Mouse (Mus musculus) heart, embryonic 12.5 days (tissue): ENCODE measurements at regions not wholly inside any gene's neighbourhood (a gene's known extent, or its start where the extent isn't known, plus 50 kb on each side); places are given as distances from the start of the nearest gene placed in this dataset.

Experiments used
- ATAC-seq: fragments of 200-750 bp; cut with Nextera tagmentation; 2 replicates; pipeline ENCODE4 v1.8.0; 2017; ENCODE audit warnings: moderate TSS enrichment, moderate library complexity; ENCODE audit not compliant: insufficient number of reproducible peaks, low FRiP score
- H3K27ac ChIP-seq: fragments of 300-500 bp; sonication (generic); 2 replicates; pipeline ENCODE4 v1.5.1; 2016; ENCODE audit warnings: mild to moderate bottlenecking, moderate library complexity; ENCODE audit not compliant: poor library complexity, severe bottlenecking
- H3K27me3 ChIP-seq: fragments of 300-500 bp; sonication (generic); replicated peaks from 2 replicates; pipeline ENCODE4 v1.6.1; 2016; ENCODE audit warnings: mild to moderate bottlenecking, moderate library complexity
- H3K36me3 ChIP-seq: fragments of 300-500 bp; sonication (generic); 2 replicates; pipeline ENCODE4 v1.6.1; 2016; ENCODE audit warnings: mild to moderate bottlenecking, moderate library complexity
- H3K4me1 ChIP-seq: fragments of 300-500 bp; sonication (generic); replicated peaks from 2 replicates; pipeline ENCODE4 v1.6.1; 2016; ENCODE audit warnings: mild to moderate bottlenecking
- H3K4me2 ChIP-seq: fragments of 300-500 bp; sonication (generic); 2 replicates; pipeline ENCODE4 v1.6.1; 2016; ENCODE audit warnings: mild to moderate bottlenecking, moderate library complexity
- H3K4me3 ChIP-seq: fragments of 300-500 bp; sonication (generic); 2 replicates; pipeline ENCODE4 v1.5.1; 2016; ENCODE audit warnings: mild to moderate bottlenecking
- H3K9ac ChIP-seq: fragments of 300-500 bp; sonication (generic); 2 replicates; pipeline ENCODE4 v1.6.1; 2016; ENCODE audit warnings: mild to moderate bottlenecking, moderate library complexity
- H3K9me3 ChIP-seq: fragments of 300-500 bp; sonication (generic); replicated peaks from 2 replicates; pipeline ENCODE4 v1.6.1; 2016; ENCODE audit warnings: mild to moderate bottlenecking, moderate library complexity
- WGBS: fragments of 180-500 bp; shearing (Covaris S2); methylation state at CpG from one replicate; pipeline ENCODE4 v1.1.7; 2016; 5-methylcytosine and 5-hydroxymethylcytosine counted together

DNA sequence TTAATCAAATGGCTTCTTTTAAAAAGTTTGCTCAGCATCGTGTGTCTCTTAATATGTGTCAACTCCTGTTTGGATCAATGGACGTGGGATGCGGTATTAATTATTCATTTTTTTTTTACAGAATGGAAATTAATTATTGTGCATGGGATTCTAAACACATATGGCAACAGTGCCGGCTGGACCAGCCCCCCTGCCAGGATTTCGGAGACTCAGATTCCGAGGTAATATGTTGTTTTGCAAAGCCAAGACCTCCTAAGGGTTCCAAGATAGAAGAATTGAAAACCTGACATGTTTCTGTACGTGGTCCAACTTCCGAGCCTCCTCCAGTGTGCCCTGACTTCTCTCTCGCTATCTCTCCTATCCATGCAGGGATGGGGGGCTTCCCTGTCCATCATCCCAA is 170.4 kb downstream of the 3110018I06Rik start:
- Histone ChIP-seq H3K27ac (no peak overlapping the region), H3K4me3 (no peak overlapping the region), H3K9ac (no peak overlapping the region), H3K4me2 (no peak overlapping the region), H3K36me3 (no peaks in the 10 kb centered on the region), H3K4me1 (0 out of 2 replicates have a peak, but pooled peaks cover 9% of the 10 kb centered on the region), H3K9me3 (no peaks in the 10 kb centered on the region), H3K27me3 (0 out of 2 replicates have a peak, but pooled peaks cover 4% of the 10 kb centered on the region)
- WGBS = 80% methylated on average over 9 of the region's 9 CpGs
- ATAC-seq = no peak

DNA sequence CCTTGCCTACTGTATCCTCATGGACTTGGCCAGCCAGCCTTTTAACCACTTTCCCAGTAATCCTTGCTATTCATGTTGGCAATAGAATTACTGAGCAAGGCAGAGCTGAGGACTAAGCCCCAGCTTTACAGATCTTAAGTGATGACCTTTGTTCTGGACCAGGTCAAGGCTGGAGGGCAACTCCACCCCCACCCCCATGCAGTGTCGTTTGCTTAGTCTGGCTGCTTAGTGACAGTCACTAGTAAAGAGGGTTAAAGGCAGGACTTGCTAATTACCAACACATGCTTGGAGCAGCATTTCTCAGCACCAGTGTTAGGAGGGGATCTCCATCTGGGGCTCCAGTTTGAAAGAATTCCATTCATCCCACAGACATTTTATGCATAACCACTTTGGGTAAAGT is 174.2 kb downstream of the 3110018I06Rik start:
- no peak overlapping the region for H3K9ac ChIP-seq
- H3K4me3 ChIP-seq = no peak overlapping the region
- no peak overlapping the region for H3K4me2 ChIP-seq
- no peaks in the 10 kb centered on the region for H3K9me3 ChIP-seq
- H3K27ac ChIP-seq = no peak overlapping the region
- no peak for ATAC-seq
- no peaks in the 10 kb centered on the region for H3K4me1 ChIP-seq
- WGBS = 9% methylated on average over 1 of the region's 1 CpGs
- H3K27me3 ChIP-seq = 0 out of 2 replicates have a peak, but pooled peaks cover 4% of the 10 kb centered on the region
- H3K36me3 ChIP-seq = no peaks in the 10 kb centered on the region

DNA sequence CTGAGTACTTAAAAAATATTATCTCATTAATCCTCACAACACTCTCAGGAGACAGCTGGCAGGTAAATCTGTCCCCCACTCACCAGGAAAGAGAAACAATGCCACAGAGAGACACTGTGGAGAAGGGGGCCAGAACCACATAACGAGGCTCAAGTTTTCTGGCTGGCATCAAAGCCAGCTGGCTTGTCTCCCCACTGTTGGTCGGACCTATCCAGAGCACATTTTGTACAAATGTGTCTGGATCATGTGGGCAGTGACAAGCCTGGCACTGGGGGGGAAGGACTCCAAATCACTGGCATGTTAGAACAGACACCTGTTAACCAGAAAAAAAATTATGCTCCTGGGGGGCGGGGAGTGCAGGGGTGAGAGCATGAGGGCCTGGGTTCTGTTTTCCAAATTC is 179.4 kb downstream of the 3110018I06Rik start:
- H3K4me2 ChIP-seq = no peak overlapping the region
- H3K9me3 ChIP-seq = no peaks in the 10 kb centered on the region
- no peaks in the 10 kb centered on the region for H3K27me3 ChIP-seq
- H3K9ac ChIP-seq = no peak overlapping the region
- no peaks in the 10 kb centered on the region for H3K36me3 ChIP-seq
- no peaks in the 10 kb centered on the region for H3K4me1 ChIP-seq
- no peak overlapping the region for H3K27ac ChIP-seq
- 79% methylated on average over 3 of the region's 3 CpGs for WGBS
- no peak for ATAC-seq
- no peak overlapping the region for H3K4me3 ChIP-seq

DNA sequence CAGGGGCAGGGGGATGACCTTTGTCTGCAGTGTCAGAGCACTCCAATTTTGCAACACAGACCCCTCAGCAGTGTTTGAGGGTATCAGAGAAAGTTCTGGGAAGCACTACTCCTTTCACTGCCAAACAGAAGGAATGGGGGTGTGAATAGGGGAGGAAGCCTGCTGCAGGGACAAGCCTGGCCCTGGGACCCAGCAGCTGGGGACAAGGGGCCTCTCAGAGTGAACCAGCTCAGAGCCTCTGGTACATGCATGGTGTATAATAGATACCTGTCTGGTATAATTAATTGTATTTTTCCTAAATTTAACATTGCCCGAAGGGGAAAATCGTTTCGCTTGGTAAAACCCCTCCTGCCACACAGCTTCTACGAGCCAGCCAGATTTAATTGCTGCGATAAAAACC is 180.6 kb downstream of the 3110018I06Rik start:
- Histone ChIP-seq H3K4me1 (no peaks in the 10 kb centered on the region), H3K4me3 (no peak overlapping the region), H3K9me3 (no peaks in the 10 kb centered on the region), H3K36me3 (no peaks in the 10 kb centered on the region), H3K9ac (no peak overlapping the region), H3K27ac (no peak overlapping the region), H3K27me3 (no peaks in the 10 kb centered on the region), H3K4me2 (no peak overlapping the region)
- no peak for ATAC-seq
- 83% methylated on average over 5 of the region's 5 CpGs for whole genome bisulfite sequencing

- Histone ChIP-seq H3K27ac (no peak overlapping the region), H3K4me1 (no peaks in the 10 kb centered on the region), H3K9ac (no peak overlapping the region), H3K4me2 (no peak overlapping the region), H3K9me3 (no peaks in the 10 kb centered on the region), H3K36me3 (no peaks in the 10 kb centered on the region), H3K4me3 (no peak overlapping the region), H3K27me3 (no peaks in the 10 kb centered on the region)
- 82% methylated on average over 6 of the region's 6 CpGs for WGBS
- no peak for ATAC-seq
Observed at GRCm38 (mm10) chr12:107669450-107669849, 181.0 kb downstream of the 3110018I06Rik start.

DNA sequence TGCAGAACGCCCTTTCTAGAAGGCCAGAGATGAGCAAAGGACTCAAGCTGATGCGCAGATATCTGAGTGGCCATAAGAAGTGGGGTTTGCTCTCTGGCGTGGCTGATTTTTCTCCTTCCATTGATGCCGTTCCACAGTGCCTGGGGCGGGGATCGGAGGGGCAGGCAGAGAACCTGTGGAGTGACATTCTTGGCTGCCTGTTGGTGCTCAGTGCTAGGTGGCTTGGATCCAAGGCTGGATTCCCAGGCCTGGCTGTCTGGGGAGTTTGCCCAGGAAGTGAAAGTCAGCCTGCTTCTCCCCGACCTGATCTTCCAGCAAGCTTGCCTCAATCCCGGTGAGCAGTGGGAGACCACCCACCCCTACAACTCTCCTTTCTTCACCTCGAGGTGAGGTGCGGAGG is 181.5 kb downstream of the 3110018I06Rik start:
- no peaks in the 10 kb centered on the region for H3K9me3 ChIP-seq
- no peaks in the 10 kb centered on the region for H3K27me3 ChIP-seq
- 67% methylated on average over 10 of the region's 10 CpGs for WGBS
- no peak overlapping the region for H3K4me2 ChIP-seq
- no peak overlapping the region for H3K4me3 ChIP-seq
- no peaks in the 10 kb centered on the region for H3K4me1 ChIP-seq
- no peaks in the 10 kb centered on the region for H3K36me3 ChIP-seq
- no peak overlapping the region for H3K27ac ChIP-seq
- ATAC-seq = no peak
- no peak overlapping the region for H3K9ac ChIP-seq

- no peak overlapping the region for H3K4me2 ChIP-seq
- no peaks in the 10 kb centered on the region for H3K9me3 ChIP-seq
- H3K27me3 ChIP-seq = no peaks in the 10 kb centered on the region
- WGBS = 28% methylated on average over 7 of the region's 7 CpGs
- no peaks in the 10 kb centered on the region for H3K36me3 ChIP-seq
- no peak overlapping the region for H3K4me3 ChIP-seq
- no peak overlapping the region for H3K27ac ChIP-seq
- 0 out of 2 replicates have a peak, but pooled peaks cover 5% of the 10 kb centered on the region for H3K4me1 ChIP-seq
- ATAC-seq = no peak
- H3K9ac ChIP-seq = no peak overlapping the region
Observed at GRCm38 (mm10) chr12:107677076-107677475, 188.6 kb downstream of the 3110018I06Rik start.

DNA sequence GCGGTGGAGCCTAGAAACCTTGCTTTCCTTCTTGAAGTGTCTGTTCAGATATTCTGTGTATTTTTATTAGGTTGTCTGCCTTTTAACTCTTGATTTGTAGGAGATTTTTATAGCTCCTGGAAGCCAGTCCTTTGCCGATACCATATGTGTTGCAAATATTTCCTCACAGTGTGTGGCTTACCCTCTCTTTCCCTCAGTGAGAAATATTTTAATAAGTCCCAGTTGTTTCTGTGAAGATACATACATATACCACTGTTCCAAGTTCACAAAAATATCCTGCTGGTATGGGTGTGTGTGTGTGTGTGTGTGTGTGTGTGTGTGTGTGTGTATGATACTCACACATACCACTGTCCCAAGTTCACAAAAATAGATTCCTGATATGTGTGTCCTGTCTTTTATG is 199.0 kb downstream of the 3110018I06Rik start:
- WGBS = 38% methylated on average over 2 of the region's 2 CpGs
- peaks cover 10% of the 10 kb centered on the region for H3K4me1 ChIP-seq
- no peak overlapping the region for H3K4me2 ChIP-seq
- H3K27ac ChIP-seq = no peak overlapping the region
- ATAC-seq = no peak
- no peak overlapping the region for H3K9ac ChIP-seq
- H3K27me3 ChIP-seq = no peaks in the 10 kb centered on the region; the same call in 1 of the 2 replicates
- H3K36me3 ChIP-seq = no peaks in the 10 kb centered on the region
- no peaks in the 10 kb centered on the region for H3K9me3 ChIP-seq
- no peak overlapping the region for H3K4me3 ChIP-seq

GRCm38 (mm10) chr12:107689418-107689817 is 201.0 kb downstream of the 3110018I06Rik start:
- no peak overlapping the region for H3K4me2 ChIP-seq
- H3K27me3 ChIP-seq = no peaks in the 10 kb centered on the region
- no peaks in the 10 kb centered on the region for H3K9me3 ChIP-seq
- 58% methylated on average over 7 of the region's 7 CpGs for WGBS
- no peak overlapping the region for H3K4me3 ChIP-seq
- H3K36me3 ChIP-seq = no peaks in the 10 kb centered on the region
- no peak overlapping the region for H3K27ac ChIP-seq
- no peak overlapping the region for H3K9ac ChIP-seq
- H3K4me1 ChIP-seq = peaks cover 10% of the 10 kb centered on the region
- no peak for ATAC-seq

DNA sequence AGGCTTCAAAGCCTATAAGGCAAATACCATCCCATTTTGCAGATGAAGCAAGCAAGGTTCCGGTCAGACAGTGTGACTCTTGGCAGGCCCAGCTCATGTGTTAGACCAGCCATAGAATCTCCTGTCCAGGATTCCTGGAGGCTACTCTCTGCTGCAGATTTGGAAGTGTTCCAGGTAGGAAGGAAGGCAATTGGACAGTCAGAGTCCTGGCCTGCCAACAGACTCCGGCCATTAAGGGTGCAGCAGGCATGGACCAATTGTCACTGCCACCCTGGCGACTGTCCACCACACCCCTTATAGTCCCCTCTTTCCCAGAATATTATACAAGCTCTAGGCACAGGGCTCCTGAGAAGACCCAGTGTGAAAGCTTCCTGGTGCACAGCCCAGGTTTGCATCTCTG is 201.6 kb downstream of the 3110018I06Rik start:
- Histone ChIP-seq H3K9me3 (no peaks in the 10 kb centered on the region), H3K27me3 (no peaks in the 10 kb centered on the region), H3K4me1 (peaks cover 10% of the 10 kb centered on the region), H3K4me2 (no peak overlapping the region), H3K9ac (no peak overlapping the region), H3K36me3 (no peaks in the 10 kb centered on the region), H3K4me3 (no peak overlapping the region), H3K27ac (no peak overlapping the region)
- ATAC-seq = no peak
- WGBS = 79% methylated on average over 3 of the region's 3 CpGs

- Histone ChIP-seq H3K9ac (no peak overlapping the region), H3K27ac (no peak overlapping the region), H3K36me3 (no peaks in the 10 kb centered on the region), H3K9me3 (peaks cover 4% of the 10 kb centered on the region; the same call in 1 of the 2 replicates), H3K4me1 (no peaks in the 10 kb centered on the region), H3K4me3 (no peak overlapping the region), H3K4me2 (no peak overlapping the region), H3K27me3 (no peaks in the 10 kb centered on the region)
- WGBS = 75% methylated on average over 6 of the region's 6 CpGs
- ATAC-seq = no peak
Observed at GRCm38 (mm10) chr12:107693693-107694092, 205.3 kb downstream of the 3110018I06Rik start.

DNA sequence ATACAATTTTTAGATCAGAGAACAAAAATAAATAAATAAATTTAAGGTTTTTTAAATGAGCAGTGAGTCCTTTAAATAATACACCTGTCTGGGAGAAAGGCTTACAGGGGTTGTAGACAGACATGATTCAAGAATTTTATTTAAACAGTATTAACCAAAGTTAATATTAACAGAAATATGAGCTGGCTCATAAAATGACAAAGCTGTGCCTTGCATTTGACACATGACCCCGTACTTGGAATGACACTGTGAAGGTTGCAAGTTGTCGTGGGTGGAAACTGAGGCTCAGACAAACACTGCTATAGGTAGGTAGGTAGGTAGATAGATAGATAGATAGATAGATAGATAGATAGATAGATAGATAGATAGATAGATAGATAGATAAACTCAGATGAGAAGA is 206.6 kb downstream of the 3110018I06Rik start:
- H3K9ac ChIP-seq = no peak overlapping the region
- H3K36me3 ChIP-seq = no peaks in the 10 kb centered on the region
- no peak overlapping the region for H3K4me2 ChIP-seq
- no peak for ATAC-seq
- peaks cover 4% of the 10 kb centered on the region; the same call in 1 of the 2 replicates for H3K9me3 ChIP-seq
- no peaks in the 10 kb centered on the region for H3K27me3 ChIP-seq
- H3K27ac ChIP-seq = no peak overlapping the region
- no peak overlapping the region for H3K4me3 ChIP-seq
- no peaks in the 10 kb centered on the region for H3K4me1 ChIP-seq
- WGBS = 87% methylated on average over 2 of the region's 2 CpGs
